Mouse (Mus musculus): ENCODE measurements around the gene Vps37c. TPM values are rescaled to one million over a fixed set of nuclear protein-coding genes. Genes with fewer than 3 reads are reported as not detected.

The Vps37c gene
- polyA plus RNA-seq, 2 experiments: 6.0 to 9.3 TPM

DNA sequence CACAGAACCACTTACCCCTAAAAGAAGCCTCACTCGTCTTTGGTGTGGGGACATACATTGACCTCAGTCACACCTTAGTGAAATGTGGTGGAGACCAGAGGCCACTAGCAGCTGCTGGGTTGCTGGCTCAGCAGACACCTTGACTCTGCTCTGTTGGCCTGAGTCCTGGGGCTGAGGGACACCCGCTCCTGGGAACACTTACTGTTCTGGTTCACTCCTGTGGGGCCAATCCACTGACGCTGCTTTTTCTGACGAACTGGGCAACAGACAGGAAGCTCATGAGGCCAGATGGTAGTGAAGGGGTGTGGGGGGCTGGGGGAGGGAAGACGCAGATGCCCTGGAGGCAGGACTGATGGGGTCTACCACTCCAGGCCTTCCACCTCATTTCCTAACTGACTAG, 32.5 kb downstream of the Vps37c start:
- Histone ChIP-seq H3K4me2 (ENCODE audit: low read depth) (no peak overlapping the region), H3K36me3 (replicated peaks; ENCODE audit: control insufficient read depth, insufficient read depth, low read depth) (no peaks in the 10 kb centered on the region), H3K9me3 (ENCODE audit: control insufficient read depth, low read length) (no peaks in the 10 kb centered on the region), H3K4me1 (replicated peaks; ENCODE audit: control insufficient read depth in 2 of 2, insufficient read depth in 2 of 2, low read length in 1 of 2) (no peaks in the 10 kb centered on the region), H3K27ac (no peak overlapping the region), H3K9ac (replicated peaks) (no peak overlapping the region), H3K27me3 (ENCODE audit: control insufficient read depth, insufficient read depth, low read length) (no peaks in the 10 kb centered on the region), H3K4me3 (ENCODE audit: insufficient read depth in 1 of 2, low read depth in 2 of 2, low read length in 2 of 2) (no peak overlapping the region)
- no peak for TF ChIP-seq EP300 (IDR thresholded peaks at IDR 0.05; ENCODE audit: low read depth)
- TF ChIP-seq CTCF (IDR thresholded peaks at IDR 0.05; ENCODE audit: low read depth): no peak
- DNase-seq (ENCODE audit: low read depth in 3 of 3, low spot score in 3 of 3) (no peak), ATAC-seq (ENCODE audit: insufficient read depth) (no peak)
- WGBS (ENCODE audit: insufficient replicate concordance): 15% methylated on average over 5 of the region's 5 CpGs

- TF ChIP-seq CTCF (IDR thresholded peaks at IDR 0.05; ENCODE audit: low read depth) (no peak), EP300 (IDR thresholded peaks at IDR 0.05; ENCODE audit: low read depth) (no peak)
- DNase-seq (ENCODE audit: low read depth in 3 of 3, low spot score in 3 of 3): no peak
- no peak overlapping the region for H3K9ac ChIP-seq (replicated peaks)
- no peak overlapping the region for H3K4me2 ChIP-seq (ENCODE audit: low read depth)
- no peaks in the 10 kb centered on the region for H3K4me1 ChIP-seq (replicated peaks; ENCODE audit: control insufficient read depth in 2 of 2, insufficient read depth in 2 of 2, low read length in 1 of 2)
- WGBS (ENCODE audit: insufficient replicate concordance): 29% methylated on average over 13 of the region's 13 CpGs
- H3K9me3 ChIP-seq (ENCODE audit: control insufficient read depth, low read length): no peaks in the 10 kb centered on the region
- H3K27ac ChIP-seq: no peak overlapping the region
- ATAC-seq (ENCODE audit: insufficient read depth): no peak
- no peaks in the 10 kb centered on the region for H3K36me3 ChIP-seq (replicated peaks; ENCODE audit: control insufficient read depth, insufficient read depth, low read depth)
- no peak overlapping the region for H3K4me3 ChIP-seq (ENCODE audit: insufficient read depth in 1 of 2, low read depth in 2 of 2, low read length in 2 of 2)
- no peaks in the 10 kb centered on the region for H3K27me3 ChIP-seq (ENCODE audit: control insufficient read depth, insufficient read depth, low read length)
These were observed 34.5 kb downstream of the Vps37c start for GRCm38 (mm10) chr19:10723084-10723483.

DNA sequence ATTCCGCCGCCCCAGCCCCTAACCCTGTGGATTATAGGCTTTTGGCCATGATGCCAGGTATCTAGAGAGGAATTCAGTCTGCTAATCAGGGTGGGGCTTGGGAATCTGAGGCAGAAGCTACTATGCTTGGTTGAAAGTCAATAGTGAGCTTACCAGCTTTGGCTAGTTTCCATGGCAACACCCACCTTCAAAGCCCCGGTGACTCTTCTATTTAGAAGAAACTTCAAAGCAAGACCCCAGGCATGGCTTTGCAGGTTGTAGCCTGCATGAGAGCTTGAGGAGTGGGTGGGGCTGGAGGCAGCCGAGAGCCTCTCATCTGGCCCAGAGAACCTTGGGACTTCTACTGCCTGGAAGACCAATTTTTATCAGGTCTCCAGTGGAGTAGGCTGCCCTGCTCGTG, 35.1 kb downstream of the Vps37c start:
- no peak overlapping the region for H3K4me3 ChIP-seq (ENCODE audit: insufficient read depth in 1 of 2, low read depth in 2 of 2, low read length in 2 of 2)
- no peak overlapping the region for H3K9ac ChIP-seq (replicated peaks)
- WGBS (ENCODE audit: insufficient replicate concordance): 39% methylated on average over 5 of the region's 5 CpGs
- TF ChIP-seq EP300 (IDR thresholded peaks at IDR 0.05; ENCODE audit: low read depth) (no peak), CTCF (IDR thresholded peaks at IDR 0.05; ENCODE audit: low read depth) (no peak)
- no peak overlapping the region for H3K27ac ChIP-seq
- H3K4me1 ChIP-seq (replicated peaks; ENCODE audit: control insufficient read depth in 2 of 2, insufficient read depth in 2 of 2, low read length in 1 of 2): no peaks in the 10 kb centered on the region
- H3K36me3 ChIP-seq (replicated peaks; ENCODE audit: control insufficient read depth, insufficient read depth, low read depth): no peaks in the 10 kb centered on the region
- no peaks in the 10 kb centered on the region for H3K27me3 ChIP-seq (ENCODE audit: control insufficient read depth, insufficient read depth, low read length)
- DNase-seq (ENCODE audit: low read depth in 3 of 3, low spot score in 3 of 3) (no peak), ATAC-seq (ENCODE audit: insufficient read depth) (no peak)
- no peaks in the 10 kb centered on the region for H3K9me3 ChIP-seq (ENCODE audit: control insufficient read depth, low read length)
- H3K4me2 ChIP-seq (ENCODE audit: low read depth): no peak overlapping the region

- H3K9ac ChIP-seq (replicated peaks): no peak overlapping the region
- H3K4me3 ChIP-seq (ENCODE audit: insufficient read depth in 1 of 2, low read depth in 2 of 2, low read length in 2 of 2): no peak overlapping the region
- H3K27me3 ChIP-seq (ENCODE audit: control insufficient read depth, insufficient read depth, low read length): no peaks in the 10 kb centered on the region
- 64% methylated on average over 13 of the region's 13 CpGs for WGBS (ENCODE audit: insufficient replicate concordance)
- DNase-seq (ENCODE audit: low read depth in 3 of 3, low spot score in 3 of 3) (no peak), ATAC-seq (ENCODE audit: insufficient read depth) (no peak)
- no peaks in the 10 kb centered on the region for H3K36me3 ChIP-seq (replicated peaks; ENCODE audit: control insufficient read depth, insufficient read depth, low read depth)
- H3K4me2 ChIP-seq (ENCODE audit: low read depth): no peak overlapping the region
- H3K27ac ChIP-seq: no peak overlapping the region
- H3K4me1 ChIP-seq (replicated peaks; ENCODE audit: control insufficient read depth in 2 of 2, insufficient read depth in 2 of 2, low read length in 1 of 2): no peaks in the 10 kb centered on the region
- H3K9me3 ChIP-seq (ENCODE audit: control insufficient read depth, low read length): no peaks in the 10 kb centered on the region
- TF ChIP-seq CTCF (IDR thresholded peaks at IDR 0.05; ENCODE audit: low read depth) (no peak), EP300 (IDR thresholded peaks at IDR 0.05; ENCODE audit: low read depth) (no peak)
These were observed 36.3 kb downstream of the Vps37c start for GRCm38 (mm10) chr19:10724629-10725363.

DNA sequence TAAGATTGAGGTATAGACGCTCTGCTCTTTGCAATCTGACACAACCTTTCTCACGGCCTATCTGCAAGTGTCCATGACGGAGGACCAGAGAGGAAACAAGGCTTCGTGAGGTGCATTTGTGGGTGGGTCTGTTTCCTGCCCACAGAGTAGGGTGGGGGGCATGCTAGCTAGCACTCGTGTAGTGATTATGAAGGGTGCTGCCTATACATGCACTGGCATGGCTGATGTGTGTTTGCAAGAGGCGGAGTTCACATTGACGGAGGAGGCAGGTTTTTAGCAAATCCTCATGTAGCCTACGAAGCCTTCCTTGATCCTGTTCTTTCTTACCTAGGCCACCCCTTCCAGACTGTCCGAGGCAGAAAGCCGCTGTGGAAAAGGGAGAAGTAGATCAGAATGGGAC, 41.4 kb downstream of the Vps37c start:
- Histone ChIP-seq H3K9ac (replicated peaks) (no peak overlapping the region), H3K9me3 (ENCODE audit: control insufficient read depth, low read length) (no peaks in the 10 kb centered on the region), H3K27me3 (ENCODE audit: control insufficient read depth, insufficient read depth, low read length) (no peaks in the 10 kb centered on the region), H3K4me1 (replicated peaks; ENCODE audit: control insufficient read depth in 2 of 2, insufficient read depth in 2 of 2, low read length in 1 of 2) (no peaks in the 10 kb centered on the region), H3K27ac (no peak overlapping the region), H3K36me3 (replicated peaks; ENCODE audit: control insufficient read depth, insufficient read depth, low read depth) (no peaks in the 10 kb centered on the region), H3K4me3 (ENCODE audit: insufficient read depth in 1 of 2, low read depth in 2 of 2, low read length in 2 of 2) (no peak overlapping the region), H3K4me2 (ENCODE audit: low read depth) (no peak overlapping the region)
- 52% methylated on average over 10 of the region's 10 CpGs for WGBS (ENCODE audit: insufficient replicate concordance)
- ATAC-seq (ENCODE audit: insufficient read depth) (no peak), DNase-seq (ENCODE audit: low read depth in 3 of 3, low spot score in 3 of 3) (no peak)
- no peak for TF ChIP-seq CTCF (IDR thresholded peaks at IDR 0.05; ENCODE audit: low read depth)
- TF ChIP-seq EP300 (IDR thresholded peaks at IDR 0.05; ENCODE audit: low read depth): no peak
